Mouse (Mus musculus) neural tube, embryonic 11.5 days (tissue): Measurements from ENCODE around the gene Snca. TPM values are rescaled to one million over a fixed set of nuclear protein-coding genes. Genes with fewer than 3 reads are reported as not detected.

ENCODE experiments used
- ATAC-seq: fragments of 200-750 bp; cut with Nextera tagmentation; 2 replicates; pipeline ENCODE4 v1.8.0; 2017; ENCODE audit warnings: moderate number of reproducible peaks, mild to moderate bottlenecking, moderate TSS enrichment, moderate library complexity; ENCODE audit not compliant: insufficient read depth, low FRiP score, low TSS enrichment
- DNase-seq: peaks from one replicate; pipeline ENCODE4 v3.0.0-alpha.2; 2015; ENCODE audit warnings: low spot score
- H3K27ac ChIP-seq: fragments of 300-500 bp; sonication (generic); 2 replicates; pipeline ENCODE4 v1.5.1; 2014; ENCODE audit warnings: low read depth, mild to moderate bottlenecking, low read length
- H3K27me3 ChIP-seq: fragments of 300-500 bp; sonication (generic); 2 replicates; pipeline ENCODE4 v1.6.1; 2014; ENCODE audit warnings: mild to moderate bottlenecking, low read length, mixed read lengths; ENCODE audit not compliant: control insufficient read depth, insufficient read depth
- H3K36me3 ChIP-seq: fragments of 300-500 bp; sonication (generic); 2 replicates; pipeline ENCODE4 v1.6.1; 2014; ENCODE audit warnings: mild to moderate bottlenecking, low read length, moderate library complexity, mixed read lengths; ENCODE audit not compliant: control insufficient read depth, insufficient read depth
- H3K4me1 ChIP-seq: fragments of 300-500 bp; sonication (generic); 2 replicates; pipeline ENCODE4 v1.6.1; 2014; ENCODE audit warnings: low read length, mixed read lengths; ENCODE audit not compliant: control insufficient read depth, insufficient read depth
- H3K4me2 ChIP-seq: fragments of 300-500 bp; sonication (generic); 2 replicates; pipeline ENCODE4 v1.6.1; 2014; ENCODE audit warnings: low read depth, mild to moderate bottlenecking, moderate library complexity
- H3K4me3 ChIP-seq: fragments of 300-500 bp; sonication (generic); 2 replicates; pipeline ENCODE4 v1.5.1; 2014; ENCODE audit warnings: low read depth, low read length
- H3K9ac ChIP-seq: fragments of 300-500 bp; sonication (generic); 2 replicates; pipeline ENCODE4 v1.6.1; 2014; ENCODE audit warnings: mild to moderate bottlenecking, low read length
- H3K9me3 ChIP-seq: fragments of 300-500 bp; sonication (generic); 2 replicates; pipeline ENCODE4 v1.6.1; 2016; ENCODE audit warnings: low read length; ENCODE audit not compliant: control insufficient read depth
- WGBS: fragments of 180-500 bp; shearing (Covaris S2); extraction: QIAGEN DNeasy Blood & Tissue Kit; methylation state at CpG from one replicate; pipeline ENCODE4 v1.1.7; 2014; 5-methylcytosine and 5-hydroxymethylcytosine counted together
- polyA plus RNA-seq: library from polyadenylated mRNA; unstranded; fragments of >200 nt; fragmentation: Nextera tagmentation; extraction: Ambion mirVana; gene quantifications from 2 replicates; pipeline ENCODE4 v1.2.1, GENCODE M21; 2014

Gene Snca
- polyA plus RNA-seq, 1 experiment from 2014 or later, result 42.1 TPM

DNA sequence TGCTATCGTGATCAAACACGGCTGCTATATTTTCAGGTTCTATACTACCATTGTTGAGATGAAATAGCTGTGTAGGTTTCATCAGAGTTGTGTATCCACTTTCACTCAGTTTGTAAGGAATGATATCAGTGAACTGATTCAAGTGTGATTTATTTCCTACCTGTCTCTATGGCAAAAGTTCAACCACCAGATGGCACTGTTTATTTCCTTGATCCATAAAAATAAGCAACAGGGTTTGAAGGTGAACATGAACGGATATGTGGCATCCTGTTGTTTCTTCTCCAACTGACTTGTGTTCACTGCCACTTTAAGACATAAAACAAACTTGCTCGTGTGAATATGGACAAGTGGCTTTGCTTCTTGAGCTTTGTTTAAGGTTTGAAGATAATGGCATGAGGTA is 147.4 kb downstream of the Snca start:
- Histone ChIP-seq H3K9me3 (no peaks in the 10 kb centered on the region), H3K27me3 (no peaks in the 10 kb centered on the region), H3K27ac (no peak overlapping the region), H3K4me2 (no peak overlapping the region), H3K4me3 (no peak overlapping the region), H3K36me3 (no peaks in the 10 kb centered on the region), H3K9ac (no peak overlapping the region), H3K4me1 (no peaks in the 10 kb centered on the region)
- ATAC-seq (no peak), DNase-seq (peak; percentile 31)
- 71% methylated on average over 4 of the region's 4 CpGs for WGBS

Other genes starting within 250 kb of the Snca start
- gene Mmrn1, start 95.1 kb upstream of the Snca start, polyA plus RNA-seq, result 7.8 and 8.9 TPM in 2 replicates